Mouse (Mus musculus): Measurements from ENCODE around the gene Chrnb2. TPM values are rescaled to one million over a fixed set of nuclear protein-coding genes. Genes with fewer than 3 reads are reported as not detected.

Chrnb2 gene
- polyA plus RNA-seq, 1 experiment from 2014 or later = 28.1 TPM

GRCm38 (mm10) chr3:89773740-89774211 is 9.3 kb upstream of the Chrnb2 start:
- Histone ChIP-seq H3K4me1 (replicated peaks) (peaks cover 49% of the 10 kb centered on the region), H3K27me3 (no peaks in the 10 kb centered on the region), H3K36me3 (peaks cover 30% of the 10 kb centered on the region), H3K4me3 (peak overlapping the region; percentile 97), H3K9ac (peak overlapping the region; percentile 100), H3K9me3 (no peaks in the 10 kb centered on the region), H3K4me2 (peak overlapping the region; percentile 82), H3K27ac (peak overlapping the region; percentile 98)
- ATAC-seq (ENCODE audit: low FRiP score) = peak; percentile 45
- WGBS = under 1% methylated on average over 37 of the region's 37 CpGs

- WGBS = under 1% methylated on average over 63 of the region's 90 CpGs
- H3K27me3 ChIP-seq = no peaks in the 10 kb centered on the region
- peak within 1 kb of the TSS; percentile 82 for H3K4me2 ChIP-seq
- H3K9ac ChIP-seq = peak within 1 kb of the TSS; percentile 100
- no peaks in the 10 kb centered on the region for H3K9me3 ChIP-seq
- peak; percentile 95 for ATAC-seq (ENCODE audit: low FRiP score)
- H3K4me1 ChIP-seq (replicated peaks) = peaks cover 49% of the 10 kb centered on the region
- peak within 1 kb of the TSS; percentile 98 for H3K27ac ChIP-seq
- peaks cover 23% of the 10 kb centered on the region for H3K36me3 ChIP-seq
- H3K4me3 ChIP-seq = peak within 1 kb of the TSS; percentile 97
Measured at GRCm38 (mm10) chr3:89772968-89773709, 8.7 kb upstream of the Chrnb2 start, which contains the start of gene Ube2q1. Gene Ube2q1 (plus strand): TSS chr3:89773616.

- Histone ChIP-seq H3K27ac (peak overlapping the region; percentile 98), H3K4me1 (replicated peaks) (peaks cover 49% of the 10 kb centered on the region), H3K4me2 (peak overlapping the region; percentile 82), H3K9ac (peak overlapping the region; percentile 100), H3K9me3 (no peaks in the 10 kb centered on the region), H3K4me3 (peak overlapping the region; percentile 97), H3K27me3 (no peaks in the 10 kb centered on the region), H3K36me3 (peaks cover 19% of the 10 kb centered on the region)
- under 1% methylated on average over 17 of the region's 17 CpGs for WGBS
- peak; percentile 80 for ATAC-seq (ENCODE audit: low FRiP score)
Measured at GRCm38 (mm10) chr3:89772588-89772967, 8.1 kb upstream of the Chrnb2 start.

- H3K9ac ChIP-seq = peak overlapping the region; percentile 53; the same call in 1 of the 2 replicates
Measured at GRCm38 (mm10) chr3:89770425-89771002, 6.1 kb upstream of the Chrnb2 start.

GRCm38 (mm10) chr3:89769584-89769983 is 5.2 kb upstream of the Chrnb2 start:
- ATAC-seq (ENCODE audit: low FRiP score) = no peak
- Histone ChIP-seq H3K36me3 (no peaks in the 10 kb centered on the region), H3K4me3 (no peak overlapping the region), H3K4me2 (no peak overlapping the region), H3K9ac (no peak overlapping the region), H3K9me3 (no peaks in the 10 kb centered on the region), H3K27ac (no peak overlapping the region), H3K27me3 (0 out of 2 replicates have a peak, but pooled peaks cover 8% of the 10 kb centered on the region), H3K4me1 (replicated peaks) (peaks cover 36% of the 10 kb centered on the region)
- WGBS = 75% methylated on average over 7 of the region's 7 CpGs

More at GRCm38 (mm10) chr3:89770425-89771002, 6.1 kb upstream of the Chrnb2 start:
- ATAC-seq (ENCODE audit: low FRiP score) = no peak
- H3K27me3 ChIP-seq = 0 out of 2 replicates have a peak, but pooled peaks cover 7% of the 10 kb centered on the region
- no peaks in the 10 kb centered on the region for H3K36me3 ChIP-seq
- 62% methylated on average over 2 of the region's 2 CpGs for WGBS
- no peaks in the 10 kb centered on the region for H3K9me3 ChIP-seq
- H3K27ac ChIP-seq = no peak overlapping the region
- H3K4me2 ChIP-seq = no peak overlapping the region
- no peak overlapping the region for H3K4me3 ChIP-seq
- H3K4me1 ChIP-seq (replicated peaks) = peaks cover 37% of the 10 kb centered on the region

GRCm38 (mm10) chr3:89759786-89760185 is 4.6 kb downstream of the Chrnb2 start:
- Histone ChIP-seq H3K27ac (peak overlapping the region; percentile 67), H3K4me1 (replicated peaks) (peaks cover 79% of the 10 kb centered on the region), H3K9ac (peak overlapping the region; percentile 70), H3K9me3 (no peaks in the 10 kb centered on the region), H3K36me3 (peaks cover 71% of the 10 kb centered on the region), H3K4me2 (peak overlapping the region; percentile 52), H3K27me3 (no peaks in the 10 kb centered on the region), H3K4me3 (peak overlapping the region; percentile 31)
- ATAC-seq (ENCODE audit: low FRiP score) = 0 out of 2 replicates have a peak, but pooled peaks have one; percentile 14
- WGBS = 29% methylated on average over 3 of the region's 3 CpGs

- Histone ChIP-seq H3K4me2 (peak overlapping the region; percentile 52; the same call in 1 of the 2 replicates), H3K9me3 (no peaks in the 10 kb centered on the region), H3K27me3 (no peaks in the 10 kb centered on the region), H3K4me1 (replicated peaks) (peaks cover 61% of the 10 kb centered on the region), H3K36me3 (peaks cover 88% of the 10 kb centered on the region), H3K4me3 (no peak overlapping the region), H3K27ac (no peak overlapping the region), H3K9ac (peak overlapping the region; percentile 53; the same call in 1 of the 2 replicates)
- WGBS = 81% methylated on average over 2 of the region's 2 CpGs
- ATAC-seq (ENCODE audit: low FRiP score) = no peak
Measured at GRCm38 (mm10) chr3:89757851-89758250, 6.6 kb downstream of the Chrnb2 start.

GRCm38 (mm10) chr3:89755283-89755682 is 9.1 kb downstream of the Chrnb2 start:
- Histone ChIP-seq H3K36me3 (peaks cover 91% of the 10 kb centered on the region), H3K4me3 (no peak overlapping the region), H3K9ac (no peak overlapping the region), H3K27me3 (no peaks in the 10 kb centered on the region), H3K4me1 (replicated peaks) (peaks cover 43% of the 10 kb centered on the region), H3K27ac (no peak overlapping the region), H3K9me3 (no peaks in the 10 kb centered on the region), H3K4me2 (no peak overlapping the region)
- no peak for ATAC-seq (ENCODE audit: low FRiP score)
- 85% methylated on average over 6 of the region's 6 CpGs for WGBS

- Histone ChIP-seq H3K4me1 (replicated peaks) (peaks cover 14% of the 10 kb centered on the region; the same call in 1 of the 2 replicates), H3K27ac (0 out of 2 replicates have a peak overlapping the region, but pooled peaks have one; percentile 9), H3K4me3 (no peak overlapping the region), H3K36me3 (peaks cover 97% of the 10 kb centered on the region), H3K9ac (no peak overlapping the region), H3K4me2 (no peak overlapping the region), H3K9me3 (no peaks in the 10 kb centered on the region), H3K27me3 (no peaks in the 10 kb centered on the region)
- no peak for ATAC-seq (ENCODE audit: low FRiP score)
- WGBS = 38% methylated on average over 1 of the region's 1 CpGs
Measured at GRCm38 (mm10) chr3:89752307-89752706, 12.1 kb downstream of the Chrnb2 start.

GRCm38 (mm10) chr3:89738509-89738908 is 25.9 kb downstream of the Chrnb2 start:
- Histone ChIP-seq H3K4me2 (no peak overlapping the region), H3K36me3 (peaks cover 85% of the 10 kb centered on the region), H3K9ac (no peak overlapping the region), H3K27me3 (no peaks in the 10 kb centered on the region), H3K4me1 (replicated peaks) (no peaks in the 10 kb centered on the region), H3K9me3 (no peaks in the 10 kb centered on the region), H3K4me3 (no peak overlapping the region), H3K27ac (no peak overlapping the region)
- no peak for ATAC-seq (ENCODE audit: low FRiP score)
- 98% methylated on average over 6 of the region's 6 CpGs for WGBS

GRCm38 (mm10) chr3:89732091-89732490 is 32.3 kb downstream of the Chrnb2 start:
- no peak overlapping the region for H3K4me2 ChIP-seq
- no peak for ATAC-seq (ENCODE audit: low FRiP score)

More at GRCm38 (mm10) chr3:89732091-89732490, 32.3 kb downstream of the Chrnb2 start:
- Histone ChIP-seq H3K4me3 (no peak overlapping the region), H3K9ac (no peak overlapping the region), H3K27ac (no peak overlapping the region), H3K27me3 (no peaks in the 10 kb centered on the region), H3K9me3 (no peaks in the 10 kb centered on the region), H3K4me1 (replicated peaks) (peaks cover 27% of the 10 kb centered on the region), H3K36me3 (peaks cover 27% of the 10 kb centered on the region)
- 82% methylated on average over 4 of the region's 4 CpGs for WGBS
